Mouse (Mus musculus) hindbrain, embryonic 12.5 days (tissue): ENCODE measurements around the gene Sh3bp5. TPM values are rescaled to one million over a fixed set of nuclear protein-coding genes. Genes with fewer than 3 reads are reported as not detected.

Source experiments
- ATAC-seq: fragments of 200-750 bp; cut with Nextera tagmentation; 2 replicates; pipeline ENCODE4 v1.8.0; 2017; ENCODE audit warnings: moderate TSS enrichment; ENCODE audit not compliant: low FRiP score
- H3K27ac ChIP-seq: fragments of 300-500 bp; sonication (generic); 2 replicates; pipeline ENCODE4 v1.5.1; 2016; ENCODE audit warnings: mild to moderate bottlenecking
- H3K27me3 ChIP-seq: fragments of 300-500 bp; sonication (generic); 2 replicates; pipeline ENCODE4 v1.6.1; 2016; ENCODE audit warnings: mild to moderate bottlenecking
- H3K36me3 ChIP-seq: fragments of 300-500 bp; sonication (generic); 2 replicates; pipeline ENCODE4 v1.6.1; 2016; ENCODE audit warnings: mild to moderate bottlenecking
- H3K4me1 ChIP-seq: fragments of 300-500 bp; sonication (generic); 2 replicates; pipeline ENCODE4 v1.6.1; 2016
- H3K4me2 ChIP-seq: fragments of 300-500 bp; sonication (generic); replicated peaks from 2 replicates; pipeline ENCODE4 v1.6.1; 2016; ENCODE audit warnings: mild to moderate bottlenecking
- H3K4me3 ChIP-seq: fragments of 300-500 bp; sonication (generic); 2 replicates; pipeline ENCODE4 v1.5.1; 2016; ENCODE audit warnings: mild to moderate bottlenecking
- H3K9ac ChIP-seq: fragments of 300-500 bp; sonication (generic); 2 replicates; pipeline ENCODE4 v1.6.1; 2016; ENCODE audit warnings: mild to moderate bottlenecking, moderate library complexity
- H3K9me3 ChIP-seq: fragments of 300-500 bp; sonication (generic); replicated peaks from 2 replicates; pipeline ENCODE4 v1.6.1; 2016; ENCODE audit warnings: mild to moderate bottlenecking
- WGBS: fragments of 180-500 bp; shearing (Covaris S2); methylation state at CpG from one replicate; pipeline ENCODE4 v1.1.7; 2016; 5-methylcytosine and 5-hydroxymethylcytosine counted together
- polyA plus RNA-seq: library from polyadenylated mRNA; unstranded; fragments of >200 nt; fragmentation: Nextera tagmentation; extraction: Ambion mirVana; gene quantifications from 2 replicates; pipeline ENCODE4 v1.2.1, GENCODE M21; 2016

Gene Sh3bp5
- polyA plus RNA-seq, 1 experiment from 2014 or later, result 54.9 TPM

DNA sequence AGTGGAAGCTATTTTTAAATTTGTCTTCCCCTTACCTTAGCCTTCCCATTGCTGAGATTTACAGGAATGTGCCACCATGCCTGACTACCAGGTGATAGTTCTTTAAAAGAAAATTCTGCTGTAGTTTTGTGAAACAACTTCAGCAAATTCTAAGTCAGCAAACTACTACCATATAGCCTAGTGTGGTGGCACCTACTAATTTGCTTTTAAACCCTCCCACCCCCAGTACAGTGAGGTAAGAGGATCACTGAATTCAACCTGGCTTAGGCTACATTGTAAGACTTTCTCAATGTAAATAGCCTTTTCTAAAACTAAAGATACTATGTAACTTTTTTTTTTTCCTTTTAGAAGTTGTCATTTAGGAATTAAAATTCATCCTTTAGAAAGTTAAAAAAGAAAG, 97.9 kb downstream of the Sh3bp5 start:
- H3K27me3 ChIP-seq, result no peaks in the 10 kb centered on the region
- H3K4me2 ChIP-seq, result peak overlapping the region; percentile 61
- no peak for ATAC-seq
- H3K9ac ChIP-seq, result no peak overlapping the region
- peaks cover 5% of the 10 kb centered on the region; the same call in 1 of the 2 replicates for H3K36me3 ChIP-seq
- no peak overlapping the region for H3K27ac ChIP-seq
- peaks cover 15% of the 10 kb centered on the region for H3K4me1 ChIP-seq
- H3K4me3 ChIP-seq, result peak overlapping the region; percentile 80; the same call in 1 of the 2 replicates
- no peaks in the 10 kb centered on the region for H3K9me3 ChIP-seq

DNA sequence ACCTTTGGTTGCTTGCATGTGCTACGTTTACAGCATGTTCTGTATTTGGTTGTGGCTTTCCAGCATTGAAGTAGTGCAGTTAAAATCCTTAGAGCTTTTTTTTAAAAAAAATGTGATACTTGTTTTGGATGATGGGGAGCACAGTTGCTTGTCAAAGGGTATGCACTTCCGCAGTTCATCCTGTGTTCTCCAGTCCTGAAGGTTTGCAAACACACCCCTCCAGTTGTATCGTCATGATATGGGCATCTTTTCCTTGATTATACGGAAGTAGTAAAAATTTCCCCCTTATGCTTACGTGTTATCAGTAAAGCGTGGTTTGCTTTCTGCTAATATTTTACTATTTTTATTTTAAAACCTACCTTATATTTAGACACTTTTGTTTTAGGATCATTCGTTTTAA, 98.5 kb downstream of the Sh3bp5 start:
- H3K4me2 ChIP-seq, result peak overlapping the region; percentile 61

GRCm38 (mm10) chr14:31336369-31337155, 99.3 kb downstream of the Sh3bp5 start, which contains the start of gene Capn7:
TSS of gene Capn7 (plus strand) at chr14:31336638.
- peaks cover 4% of the 10 kb centered on the region; the same call in 1 of the 2 replicates for H3K36me3 ChIP-seq
- under 1% methylated on average over 78 of the region's 78 CpGs for WGBS
- peak within 1 kb of the TSS; percentile 80 for H3K4me3 ChIP-seq
- peak within 1 kb of the TSS; percentile 92 for H3K27ac ChIP-seq
- H3K4me1 ChIP-seq, result peaks cover 15% of the 10 kb centered on the region
- peak within 1 kb of the TSS; percentile 61 for H3K4me2 ChIP-seq
- peak; percentile 99 for ATAC-seq
- H3K9me3 ChIP-seq, result no peaks in the 10 kb centered on the region
- peak within 1 kb of the TSS; percentile 78 for H3K9ac ChIP-seq
- H3K27me3 ChIP-seq, result no peaks in the 10 kb centered on the region

More for the DNA sequence above, 98.5 kb downstream of the Sh3bp5 start:
- Histone ChIP-seq H3K27me3 (no peaks in the 10 kb centered on the region), H3K4me3 (peak overlapping the region; percentile 80), H3K36me3 (peaks cover 4% of the 10 kb centered on the region; the same call in 1 of the 2 replicates), H3K9ac (peak overlapping the region; percentile 78), H3K4me1 (peaks cover 15% of the 10 kb centered on the region), H3K27ac (0 out of 2 replicates have a peak overlapping the region, but pooled peaks have one; percentile 92), H3K9me3 (no peaks in the 10 kb centered on the region)
- WGBS, result 51% methylated on average over 7 of the region's 7 CpGs
- ATAC-seq, result no peak

DNA sequence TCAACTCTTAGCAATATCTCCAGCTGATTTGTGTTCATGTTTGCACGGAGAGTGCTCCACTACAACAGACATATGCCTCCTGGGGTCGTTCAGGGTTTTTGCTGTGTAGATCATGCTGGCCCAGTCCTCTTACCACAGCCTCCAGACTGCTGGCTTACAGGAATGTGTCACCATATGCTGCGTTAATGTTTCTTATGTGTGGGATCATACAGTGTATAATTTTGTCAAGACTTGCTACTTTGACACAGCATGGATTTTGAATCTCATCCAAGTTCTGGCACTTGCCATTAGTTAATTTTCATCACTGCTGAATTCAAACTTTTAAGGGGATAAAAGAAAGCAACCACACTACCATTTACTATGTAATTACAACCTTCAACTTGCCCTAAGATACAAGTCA, 100.1 kb downstream of the Sh3bp5 start:
- Histone ChIP-seq H3K27me3 (no peaks in the 10 kb centered on the region), H3K4me3 (peak overlapping the region; percentile 80), H3K36me3 (peaks cover 3% of the 10 kb centered on the region; the same call in 1 of the 2 replicates), H3K27ac (peak overlapping the region; percentile 92), H3K4me1 (peaks cover 15% of the 10 kb centered on the region), H3K4me2 (peak overlapping the region; percentile 61), H3K9ac (peak overlapping the region; percentile 48; the same call in 1 of the 2 replicates), H3K9me3 (no peaks in the 10 kb centered on the region)
- WGBS, result 55% methylated on average over 3 of the region's 3 CpGs
- ATAC-seq, result no peak

DNA sequence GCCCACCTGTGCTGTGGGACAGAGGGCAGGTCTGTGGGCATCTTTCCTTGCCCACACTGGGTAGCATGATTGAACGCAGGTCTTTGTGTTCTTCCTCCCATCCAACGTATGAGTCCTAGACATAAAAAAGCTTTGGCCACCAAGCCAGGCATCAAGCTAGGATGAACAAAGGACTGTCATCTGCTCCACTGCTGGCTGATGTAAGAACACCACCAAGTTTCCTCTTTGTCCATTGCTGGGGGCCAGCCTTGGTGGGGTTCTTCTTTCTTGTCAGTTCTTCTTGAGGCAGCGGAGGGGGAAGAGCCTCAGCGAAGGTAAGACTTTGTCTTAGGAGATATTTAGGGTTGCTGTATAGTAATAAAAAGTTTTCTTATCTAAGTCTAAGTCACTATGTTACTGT, 104.9 kb downstream of the Sh3bp5 start:
- Histone ChIP-seq H3K9ac (no peak overlapping the region), H3K4me3 (no peak overlapping the region), H3K9me3 (no peaks in the 10 kb centered on the region), H3K4me2 (no peak overlapping the region), H3K36me3 (no peaks in the 10 kb centered on the region), H3K27me3 (no peaks in the 10 kb centered on the region), H3K27ac (no peak overlapping the region), H3K4me1 (no peaks in the 10 kb centered on the region)
- 73% methylated on average over 4 of the region's 4 CpGs for WGBS
- no peak for ATAC-seq

- 46% methylated on average over 2 of the region's 2 CpGs for WGBS
- Histone ChIP-seq H3K4me1 (no peaks in the 10 kb centered on the region), H3K36me3 (no peaks in the 10 kb centered on the region), H3K9me3 (no peaks in the 10 kb centered on the region), H3K27ac (no peak overlapping the region), H3K27me3 (no peaks in the 10 kb centered on the region), H3K9ac (no peak overlapping the region), H3K4me3 (no peak overlapping the region), H3K4me2 (no peak overlapping the region)
- no peak for ATAC-seq
Observed at GRCm38 (mm10) chr14:31329741-31330140, 106.1 kb downstream of the Sh3bp5 start.

DNA sequence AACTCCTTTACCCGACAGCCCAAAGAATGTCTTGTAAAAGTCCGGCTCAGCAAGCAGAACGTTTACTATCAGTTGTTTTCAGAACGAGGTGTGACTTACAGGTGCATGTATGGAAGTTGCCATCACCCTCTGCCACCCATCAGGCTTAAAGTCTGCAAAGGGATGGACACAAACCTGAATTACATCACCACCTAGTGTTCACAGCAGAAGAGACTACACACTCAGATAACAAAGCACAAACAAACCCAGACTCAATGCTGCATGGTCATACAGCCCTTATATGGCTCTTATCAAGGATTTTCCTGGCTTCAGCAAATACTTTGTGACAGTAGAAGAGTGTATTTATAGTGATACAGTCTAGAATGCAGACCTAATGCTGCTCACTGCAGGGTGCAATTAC, 108.2 kb downstream of the Sh3bp5 start:
- WGBS, result 80% methylated on average over 4 of the region's 4 CpGs
- no peaks in the 10 kb centered on the region for H3K36me3 ChIP-seq
- no peak overlapping the region for H3K4me3 ChIP-seq
- no peak overlapping the region for H3K4me2 ChIP-seq
- H3K27ac ChIP-seq, result no peak overlapping the region
- 0 out of 2 replicates have a peak, but pooled peaks cover 3% of the 10 kb centered on the region for H3K4me1 ChIP-seq
- H3K9ac ChIP-seq, result no peak overlapping the region
- no peak for ATAC-seq
- no peaks in the 10 kb centered on the region for H3K9me3 ChIP-seq
- H3K27me3 ChIP-seq, result no peaks in the 10 kb centered on the region

- Histone ChIP-seq H3K9ac (no peak overlapping the region), H3K4me2 (no peak overlapping the region), H3K4me1 (0 out of 2 replicates have a peak, but pooled peaks cover 3% of the 10 kb centered on the region), H3K4me3 (no peak overlapping the region), H3K9me3 (no peaks in the 10 kb centered on the region), H3K27ac (no peak overlapping the region), H3K36me3 (no peaks in the 10 kb centered on the region), H3K27me3 (no peaks in the 10 kb centered on the region)
- 86% methylated on average over 1 of the region's 1 CpGs for WGBS
- ATAC-seq, result no peak
Observed at GRCm38 (mm10) chr14:31327196-31327595, 108.7 kb downstream of the Sh3bp5 start.

- H3K27ac ChIP-seq, result no peak overlapping the region
- WGBS, result 72% methylated on average over 7 of the region's 7 CpGs
Observed at GRCm38 (mm10) chr14:31326770-31327169, 109.1 kb downstream of the Sh3bp5 start.

GRCm38 (mm10) chr14:31325551-31325950, 110.3 kb downstream of the Sh3bp5 start:
- ATAC-seq, result no peak
- H3K9me3 ChIP-seq, result no peaks in the 10 kb centered on the region
- H3K27ac ChIP-seq, result no peak overlapping the region
- H3K4me3 ChIP-seq, result no peak overlapping the region
- no peak overlapping the region for H3K9ac ChIP-seq
- H3K4me1 ChIP-seq, result 0 out of 2 replicates have a peak, but pooled peaks cover 3% of the 10 kb centered on the region
- no peaks in the 10 kb centered on the region for H3K27me3 ChIP-seq
- no peak overlapping the region for H3K4me2 ChIP-seq
- no peaks in the 10 kb centered on the region for H3K36me3 ChIP-seq
- WGBS, result 55% methylated on average over 5 of the region's 5 CpGs

More at GRCm38 (mm10) chr14:31326770-31327169, 109.1 kb downstream of the Sh3bp5 start:
- Histone ChIP-seq H3K36me3 (no peaks in the 10 kb centered on the region), H3K27me3 (no peaks in the 10 kb centered on the region), H3K4me1 (0 out of 2 replicates have a peak, but pooled peaks cover 3% of the 10 kb centered on the region), H3K9ac (no peak overlapping the region), H3K9me3 (no peaks in the 10 kb centered on the region), H3K4me3 (no peak overlapping the region), H3K4me2 (no peak overlapping the region)
- no peak for ATAC-seq

- 63% methylated on average over 10 of the region's 10 CpGs for WGBS
- no peaks in the 10 kb centered on the region for H3K36me3 ChIP-seq
Observed at GRCm38 (mm10) chr14:31324851-31325250, 111.0 kb downstream of the Sh3bp5 start.

GRCm38 (mm10) chr14:31323849-31324792, 111.8 kb downstream of the Sh3bp5 start, which contains the start of gene Dnah1:
TSS of gene Dnah1 (minus strand) at chr14:31323896.
- 0 out of 2 replicates have a peak, but pooled peaks cover 3% of the 10 kb centered on the region for H3K4me1 ChIP-seq
- 31% methylated on average over 28 of the region's 28 CpGs for WGBS
- peak within 1 kb of the TSS; percentile 20 for H3K4me3 ChIP-seq
- no peaks in the 10 kb centered on the region for H3K9me3 ChIP-seq
- ATAC-seq, result no peak; the same call in 1 of the 2 replicates
- peak within 1 kb of the TSS; percentile 58 for H3K4me2 ChIP-seq
- no peaks in the 10 kb centered on the region for H3K36me3 ChIP-seq
- H3K27me3 ChIP-seq, result no peaks in the 10 kb centered on the region
- H3K9ac ChIP-seq, result peak within 1 kb of the TSS; percentile 44
- no peak within 1 kb of the TSS for H3K27ac ChIP-seq

More at GRCm38 (mm10) chr14:31324851-31325250, 111.0 kb downstream of the Sh3bp5 start:
- H3K4me3 ChIP-seq, result no peak overlapping the region
- no peak overlapping the region for H3K4me2 ChIP-seq
- no peaks in the 10 kb centered on the region for H3K27me3 ChIP-seq
- no peak overlapping the region for H3K27ac ChIP-seq
- H3K9ac ChIP-seq, result no peak overlapping the region
- no peaks in the 10 kb centered on the region for H3K9me3 ChIP-seq
- H3K4me1 ChIP-seq, result 0 out of 2 replicates have a peak, but pooled peaks cover 3% of the 10 kb centered on the region
- ATAC-seq, result no peak
